Mouse (Mus musculus) layer of hippocampus, adult 8-10 months (tissue): ENCODE measurements around the gene Slc25a21. TPM values are rescaled to one million over a fixed set of nuclear protein-coding genes. Genes with fewer than 3 reads are reported as not detected.

Source experiments
- DNase-seq, 2 experiments: peaks; one replicate each; pipeline ENCODE4 v3.0.0; 2022; ENCODE audit warnings: low spot score in 2 of 2
- total RNA-seq, 4 experiments: library from RNA; stranded (reverse); gene quantifications; 2 replicates each; pipeline ENCODE4 v1.2.4; 2022

Slc25a21 gene
- total RNA-seq, 4 experiments from 2014 or later, result 0.27 to 1.1 (median 0.42) TPM

GRCm38 (mm10) chr12:56693411-56694098 lies 503.7 kb downstream of the Slc25a21 start:
- DNase-seq, result no peak

- no peak for DNase-seq
Measured at GRCm38 (mm10) chr12:56692536-56692935, 504.7 kb downstream of the Slc25a21 start.

GRCm38 (mm10) chr12:56691427-56692079 lies 505.7 kb downstream of the Slc25a21 start, which contains the start of gene Pax9:
Gene Pax9 (plus strand): TSS chr12:56691767.
- no peak for DNase-seq

GRCm38 (mm10) chr12:56691001-56691400 lies 506.3 kb downstream of the Slc25a21 start:
- no peak for DNase-seq

GRCm38 (mm10) chr12:56690366-56690765 lies 506.9 kb downstream of the Slc25a21 start:
- DNase-seq, result no peak

GRCm38 (mm10) chr12:56689736-56690135 lies 507.5 kb downstream of the Slc25a21 start:
- no peak for DNase-seq

- DNase-seq, result no peak
Measured at GRCm38 (mm10) chr12:56689331-56689730, 507.9 kb downstream of the Slc25a21 start.

GRCm38 (mm10) chr12:56688920-56689319 lies 508.4 kb downstream of the Slc25a21 start:
- DNase-seq, result no peak

GRCm38 (mm10) chr12:56688482-56688840 lies 508.8 kb downstream of the Slc25a21 start:
- DNase-seq, result no peak

- DNase-seq, result no peak
Measured at GRCm38 (mm10) chr12:56687640-56688481, 509.4 kb downstream of the Slc25a21 start.

GRCm38 (mm10) chr12:56681096-56681811 lies 516.0 kb downstream of the Slc25a21 start:
- no peak for DNase-seq

GRCm38 (mm10) chr12:56677620-56678019 lies 519.7 kb downstream of the Slc25a21 start:
- no peak for DNase-seq

GRCm38 (mm10) chr12:56674726-56675125 lies 522.5 kb downstream of the Slc25a21 start:
- DNase-seq, result no peak

- no peak for DNase-seq
Measured at GRCm38 (mm10) chr12:56670795-56671194, 526.5 kb downstream of the Slc25a21 start.

- DNase-seq, result no peak
Measured at GRCm38 (mm10) chr12:56669451-56670122, 527.7 kb downstream of the Slc25a21 start.

Other genes starting within 250 kb of the Slc25a21 start
- gene Prps1l3, start 32.9 kb upstream of the Slc25a21 start, total RNA-seq, result 10 to 100 TPM; 15.4 to 19.8 (median 18.4) TPM
- gene Mipol1, start 33.0 kb upstream of the Slc25a21 start, total RNA-seq, result 1 to 10 TPM; 4.5 to 7.4 (median 6.4) TPM